Mouse (Mus musculus) forebrain, embryonic 11.5 days (tissue): ENCODE measurements at regions not wholly inside any gene's neighbourhood (a gene's known extent, or its start where the extent isn't known, plus 50 kb on each side); places are given as distances from the start of the nearest gene placed in this dataset.
A peak's percentile ranks its signal among the peaks of the same experiment; 100 is the strongest.
"Not testable (repeated sequence)": the region's sequence is repeated elsewhere in the genome, so short reads cannot be mapped to it uniquely, and the experiment has no call there.

ENCODE experiments used
- ATAC-seq: fragments of 200-750 bp; cut with Nextera tagmentation; replicated peaks from 2 replicates; pipeline ENCODE4 v1.8.0; 2017; ENCODE audit warnings: moderate TSS enrichment; ENCODE audit not compliant: low FRiP score
- DNase-seq: peaks from one replicate; pipeline ENCODE4 v3.0.0-alpha.2; 2017; ENCODE audit warnings: low spot score
- H3K27ac ChIP-seq: fragments of 300-500 bp; sonication (generic); 2 replicates; pipeline ENCODE4 v1.5.1; 2014; ENCODE audit warnings: low read depth, low read length
- H3K27me3 ChIP-seq: fragments of 300-500 bp; sonication (generic); 2 replicates; pipeline ENCODE4 v1.6.1; 2014; ENCODE audit warnings: mild to moderate bottlenecking, low read length, mixed read lengths; ENCODE audit not compliant: control insufficient read depth, insufficient read depth
- H3K36me3 ChIP-seq: fragments of 300-500 bp; sonication (generic); 2 replicates; pipeline ENCODE4 v1.6.1; 2014; ENCODE audit warnings: mild to moderate bottlenecking, low read length, moderate library complexity, mixed read lengths; ENCODE audit not compliant: control insufficient read depth, insufficient read depth
- H3K4me1 ChIP-seq: fragments of 300-500 bp; sonication (generic); replicated peaks from 2 replicates; pipeline ENCODE4 v1.6.1; 2014; ENCODE audit warnings: low read length, mixed read lengths; ENCODE audit not compliant: control insufficient read depth, insufficient read depth
- H3K4me2 ChIP-seq: fragments of 300-500 bp; sonication (generic); 2 replicates; pipeline ENCODE4 v1.6.1; 2014; ENCODE audit warnings: low read depth, mild to moderate bottlenecking, low read length, moderate library complexity, mixed read lengths; ENCODE audit not compliant: severe bottlenecking
- H3K4me3 ChIP-seq: fragments of 300-500 bp; sonication (generic); 2 replicates; pipeline ENCODE4 v1.5.1; 2014; ENCODE audit warnings: low read depth, low read length
- H3K9ac ChIP-seq: fragments of 300-500 bp; sonication (generic); 2 replicates; pipeline ENCODE4 v1.6.1; 2014; ENCODE audit warnings: low read length
- H3K9me3 ChIP-seq: fragments of 300-500 bp; sonication (generic); 2 replicates; pipeline ENCODE4 v1.6.1; 2016; ENCODE audit warnings: low read length, mixed read lengths; ENCODE audit not compliant: control insufficient read depth
- WGBS: fragments of 180-500 bp; shearing (Covaris S2); extraction: QIAGEN DNeasy Blood & Tissue Kit; methylation state at CpG from one replicate; pipeline ENCODE4 v1.1.7; 2014; 5-methylcytosine and 5-hydroxymethylcytosine counted together

GRCm38 (mm10) chr1:14109190-14109482, 1984.0 kb downstream of the 4930444P10Rik start:
- H3K36me3 ChIP-seq = no peaks in the 10 kb centered on the region
- no peaks in the 10 kb centered on the region for H3K9me3 ChIP-seq
- H3K27me3 ChIP-seq = no peaks in the 10 kb centered on the region
- no peak overlapping the region for H3K9ac ChIP-seq
- DNase-seq (no peak), ATAC-seq (no peak)
- H3K4me3 ChIP-seq = no peak overlapping the region
- H3K4me2 ChIP-seq = no peak overlapping the region
- no peak overlapping the region for H3K27ac ChIP-seq
- no peaks in the 10 kb centered on the region for H3K4me1 ChIP-seq
- WGBS = 46% methylated on average over 6 of the region's 6 CpGs

- H3K4me2 ChIP-seq = no peak overlapping the region
- no peaks in the 10 kb centered on the region for H3K9me3 ChIP-seq
- DNase-seq (no peak), ATAC-seq (no peak)
- no peak overlapping the region for H3K9ac ChIP-seq
- no peak overlapping the region for H3K27ac ChIP-seq
- no peaks in the 10 kb centered on the region for H3K36me3 ChIP-seq
- H3K4me1 ChIP-seq = no peaks in the 10 kb centered on the region
- 79% methylated on average over 7 of the region's 7 CpGs for WGBS
- no peak overlapping the region for H3K4me3 ChIP-seq
- H3K27me3 ChIP-seq = no peaks in the 10 kb centered on the region
These were observed 1984.5 kb downstream of the 4930444P10Rik start for GRCm38 (mm10) chr1:14108450-14109189.

GRCm38 (mm10) chr1:14105521-14105920, 1987.6 kb downstream of the 4930444P10Rik start:
- DNase-seq = not testable (repeated sequence)

GRCm38 (mm10) chr1:14104529-14104928, 1988.6 kb downstream of the 4930444P10Rik start:
- 83% methylated on average over 2 of the region's 2 CpGs for WGBS
- Histone ChIP-seq H3K9me3 (no peaks in the 10 kb centered on the region), H3K27ac (no peak overlapping the region), H3K9ac (no peak overlapping the region), H3K4me2 (no peak overlapping the region), H3K27me3 (no peaks in the 10 kb centered on the region), H3K36me3 (no peaks in the 10 kb centered on the region), H3K4me3 (no peak overlapping the region), H3K4me1 (no peaks in the 10 kb centered on the region)
- ATAC-seq = no peak
- no peak for DNase-seq

More at GRCm38 (mm10) chr1:14105521-14105920, 1987.6 kb downstream of the 4930444P10Rik start:
- not testable (repeated sequence) for ATAC-seq, H3K27me3 ChIP-seq, H3K4me3 ChIP-seq, H3K36me3 ChIP-seq, H3K4me1 ChIP-seq, H3K9ac ChIP-seq, H3K9me3 ChIP-seq, H3K27ac ChIP-seq, H3K4me2 ChIP-seq
- 94% methylated on average over 5 of the region's 6 CpGs for WGBS

- ATAC-seq = no peak
- no peaks in the 10 kb centered on the region for H3K9me3 ChIP-seq
These were observed 1994.1 kb downstream of the 4930444P10Rik start for GRCm38 (mm10) chr1:14099031-14099430.

GRCm38 (mm10) chr1:14097567-14098228, 1995.4 kb downstream of the 4930444P10Rik start:
- Histone ChIP-seq H3K4me1 (peaks cover 8% of the 10 kb centered on the region; the same call in 1 of the 2 replicates), H3K27me3 (no peaks in the 10 kb centered on the region), H3K9ac (no peak overlapping the region), H3K9me3 (no peaks in the 10 kb centered on the region), H3K4me3 (no peak overlapping the region), H3K36me3 (no peaks in the 10 kb centered on the region), H3K4me2 (0 out of 2 replicates have a peak overlapping the region, but pooled peaks have one; percentile 18), H3K27ac (peak overlapping the region; percentile 19; the same call in 1 of the 2 replicates)
- DNase-seq = peak; percentile 63
- WGBS = 10% methylated on average over 5 of the region's 5 CpGs
- peak; percentile 95 for ATAC-seq

More at GRCm38 (mm10) chr1:14099031-14099430, 1994.1 kb downstream of the 4930444P10Rik start:
- DNase-seq = no peak
- H3K27me3 ChIP-seq = no peaks in the 10 kb centered on the region
- H3K4me2 ChIP-seq = no peak overlapping the region
- H3K36me3 ChIP-seq = no peaks in the 10 kb centered on the region
- no peak overlapping the region for H3K9ac ChIP-seq
- 46% methylated on average over 5 of the region's 5 CpGs for WGBS
- H3K27ac ChIP-seq = no peak overlapping the region
- no peak overlapping the region for H3K4me3 ChIP-seq
- peaks cover 8% of the 10 kb centered on the region; the same call in 1 of the 2 replicates for H3K4me1 ChIP-seq

GRCm38 (mm10) chr1:14064856-14065255, 2028.3 kb downstream of the 4930444P10Rik start:
- Histone ChIP-seq H3K4me1 (no peaks in the 10 kb centered on the region), H3K4me3 (no peak overlapping the region), H3K36me3 (no peaks in the 10 kb centered on the region), H3K27ac (no peak overlapping the region), H3K27me3 (no peaks in the 10 kb centered on the region), H3K9me3 (no peaks in the 10 kb centered on the region), H3K4me2 (no peak overlapping the region), H3K9ac (no peak overlapping the region)
- WGBS = 91% methylated on average over 3 of the region's 3 CpGs
- DNase-seq (no peak), ATAC-seq (no peak)

GRCm38 (mm10) chr1:14036163-14036562, 2057.0 kb downstream of the 4930444P10Rik start:
- H3K4me1 ChIP-seq = no peaks in the 10 kb centered on the region
- DNase-seq (no peak), ATAC-seq (no peak)
- no peak overlapping the region for H3K4me2 ChIP-seq
- no peak overlapping the region for H3K27ac ChIP-seq
- WGBS = 61% methylated on average over 2 of the region's 2 CpGs
- H3K36me3 ChIP-seq = no peaks in the 10 kb centered on the region
- no peak overlapping the region for H3K4me3 ChIP-seq
- no peaks in the 10 kb centered on the region for H3K27me3 ChIP-seq
- no peak overlapping the region for H3K9ac ChIP-seq
- no peaks in the 10 kb centered on the region for H3K9me3 ChIP-seq
